Mouse (Mus musculus): ENCODE results near the gene Sult5a1. TPM values are rescaled to one million over a fixed set of nuclear protein-coding genes. Genes with fewer than 3 reads are reported as not detected.

The Sult5a1 gene
- polyA plus RNA-seq, 1 experiment: 0.39 TPM

- WGBS: 62% methylated on average over 3 of the region's 3 CpGs
- Histone ChIP-seq H3K4me1 (ENCODE audit: control insufficient read depth, insufficient read depth, low read length) (no peaks in the 10 kb centered on the region; the same call in 1 of the 2 replicates), H3K27ac (ENCODE audit: insufficient read depth, low read length) (no peak overlapping the region), H3K4me3 (replicated peaks; ENCODE audit: insufficient read depth, low read depth, low read length) (no peak overlapping the region), H3K27me3 (ENCODE audit: control insufficient read depth, insufficient read depth, low read length) (no peaks in the 10 kb centered on the region; the same call in 1 of the 2 replicates)
- DNase-seq: no peak
- no peak for TF ChIP-seq CTCF (IDR thresholded peaks at IDR 0.05; ENCODE audit: borderline replicate concordance, insufficient read depth, low read depth, low read length)
- TF ChIP-seq POLR2A (IDR thresholded peaks at IDR 0.05; ENCODE audit: borderline replicate concordance, insufficient read depth, low read length): no peak
Observed at GRCm38 (mm10) chr8:123114644-123115043, 43.5 kb downstream of the Sult5a1 start.

- no peak for TF ChIP-seq CTCF (IDR thresholded peaks at IDR 0.05; ENCODE audit: borderline replicate concordance, insufficient read depth, low read depth, low read length)
- DNase-seq: no peak
- no peak overlapping the region for H3K4me3 ChIP-seq (replicated peaks; ENCODE audit: insufficient read depth, low read depth, low read length)
- no peaks in the 10 kb centered on the region; the same call in 1 of the 2 replicates for H3K4me1 ChIP-seq (ENCODE audit: control insufficient read depth, insufficient read depth, low read length)
- WGBS: 59% methylated on average over 2 of the region's 2 CpGs
- H3K27me3 ChIP-seq (ENCODE audit: control insufficient read depth, insufficient read depth, low read length): no peaks in the 10 kb centered on the region; the same call in 1 of the 2 replicates
- H3K27ac ChIP-seq (ENCODE audit: insufficient read depth, low read length): no peak overlapping the region
Observed at GRCm38 (mm10) chr8:123113908-123114469, 44.1 kb downstream of the Sult5a1 start.

GRCm38 (mm10) chr8:123112892-123113291 is 45.2 kb downstream of the Sult5a1 start:
- no peak for TF ChIP-seq POLR2A (IDR thresholded peaks at IDR 0.05; ENCODE audit: borderline replicate concordance, insufficient read depth, low read length)
- TF ChIP-seq CTCF (IDR thresholded peaks at IDR 0.05; ENCODE audit: borderline replicate concordance, insufficient read depth, low read depth, low read length): no peak
- DNase-seq: no peak
- H3K27ac ChIP-seq (ENCODE audit: insufficient read depth, low read length): no peak overlapping the region
- no peaks in the 10 kb centered on the region; the same call in 1 of the 2 replicates for H3K4me1 ChIP-seq (ENCODE audit: control insufficient read depth, insufficient read depth, low read length)
- no peak overlapping the region for H3K4me3 ChIP-seq (replicated peaks; ENCODE audit: insufficient read depth, low read depth, low read length)
- 26% methylated on average over 9 of the region's 9 CpGs for WGBS
- no peaks in the 10 kb centered on the region; the same call in 1 of the 2 replicates for H3K27me3 ChIP-seq (ENCODE audit: control insufficient read depth, insufficient read depth, low read length)

GRCm38 (mm10) chr8:123110649-123111048 is 47.5 kb downstream of the Sult5a1 start:
- DNase-seq: peak in 1 of 2 experiments; percentile 34
- TF ChIP-seq POLR2A (IDR thresholded peaks at IDR 0.05; ENCODE audit: borderline replicate concordance, insufficient read depth, low read length) (no peak), CTCF (IDR thresholded peaks at IDR 0.05; ENCODE audit: borderline replicate concordance, insufficient read depth, low read depth, low read length) (peak; percentile 69)
- no peak overlapping the region for H3K4me3 ChIP-seq (replicated peaks; ENCODE audit: insufficient read depth, low read depth, low read length)
- no peak overlapping the region for H3K27ac ChIP-seq (ENCODE audit: insufficient read depth, low read length)
- WGBS: 11% methylated on average over 4 of the region's 4 CpGs
- no peaks in the 10 kb centered on the region for H3K4me1 ChIP-seq (ENCODE audit: control insufficient read depth, insufficient read depth, low read length)
- no peaks in the 10 kb centered on the region for H3K27me3 ChIP-seq (ENCODE audit: control insufficient read depth, insufficient read depth, low read length)

GRCm38 (mm10) chr8:123108953-123109352 is 49.2 kb downstream of the Sult5a1 start:
- 36% methylated on average over 5 of the region's 5 CpGs for WGBS
- Histone ChIP-seq H3K27me3 (ENCODE audit: control insufficient read depth, insufficient read depth, low read length) (no peaks in the 10 kb centered on the region), H3K4me1 (ENCODE audit: control insufficient read depth, insufficient read depth, low read length) (no peaks in the 10 kb centered on the region), H3K27ac (ENCODE audit: insufficient read depth, low read length) (no peak overlapping the region), H3K4me3 (replicated peaks; ENCODE audit: insufficient read depth, low read depth, low read length) (no peak overlapping the region)
- TF ChIP-seq CTCF (IDR thresholded peaks at IDR 0.05; ENCODE audit: borderline replicate concordance, insufficient read depth, low read depth, low read length) (no peak), POLR2A (IDR thresholded peaks at IDR 0.05; ENCODE audit: borderline replicate concordance, insufficient read depth, low read length) (no peak)
- DNase-seq: no peak

GRCm38 (mm10) chr8:123108010-123108409 is 50.1 kb downstream of the Sult5a1 start:
- WGBS: 72% methylated on average over 1 of the region's 1 CpGs

GRCm38 (mm10) chr8:123106531-123106930 is 51.6 kb downstream of the Sult5a1 start:
- DNase-seq: no peak
- TF ChIP-seq POLR2A (IDR thresholded peaks at IDR 0.05; ENCODE audit: borderline replicate concordance, insufficient read depth, low read length): no peak
- peak; percentile 20; the same call in 1 of the 2 replicates for TF ChIP-seq CTCF (IDR thresholded peaks at IDR 0.05; ENCODE audit: borderline replicate concordance, insufficient read depth, low read depth, low read length)
- 31% methylated on average over 2 of the region's 2 CpGs for WGBS
- Histone ChIP-seq H3K4me1 (ENCODE audit: control insufficient read depth, insufficient read depth, low read length) (0 out of 2 replicates have a peak, but pooled peaks cover 2% of the 10 kb centered on the region), H3K27me3 (ENCODE audit: control insufficient read depth, insufficient read depth, low read length) (no peaks in the 10 kb centered on the region), H3K4me3 (replicated peaks; ENCODE audit: insufficient read depth, low read depth, low read length) (no peak overlapping the region), H3K27ac (ENCODE audit: insufficient read depth, low read length) (no peak overlapping the region)

More at GRCm38 (mm10) chr8:123108010-123108409, 50.1 kb downstream of the Sult5a1 start:
- no peak for DNase-seq
- Histone ChIP-seq H3K27me3 (ENCODE audit: control insufficient read depth, insufficient read depth, low read length) (no peaks in the 10 kb centered on the region), H3K4me3 (replicated peaks; ENCODE audit: insufficient read depth, low read depth, low read length) (no peak overlapping the region), H3K27ac (ENCODE audit: insufficient read depth, low read length) (no peak overlapping the region), H3K4me1 (ENCODE audit: control insufficient read depth, insufficient read depth, low read length) (0 out of 2 replicates have a peak, but pooled peaks cover 2% of the 10 kb centered on the region)
- peak; percentile 21; the same call in 1 of the 2 replicates for TF ChIP-seq CTCF (IDR thresholded peaks at IDR 0.05; ENCODE audit: borderline replicate concordance, insufficient read depth, low read depth, low read length)
- TF ChIP-seq POLR2A (IDR thresholded peaks at IDR 0.05; ENCODE audit: borderline replicate concordance, insufficient read depth, low read length): no peak

Measured in cerebellum, adult 2 months (tissue).